In the genomic region with DNA sequence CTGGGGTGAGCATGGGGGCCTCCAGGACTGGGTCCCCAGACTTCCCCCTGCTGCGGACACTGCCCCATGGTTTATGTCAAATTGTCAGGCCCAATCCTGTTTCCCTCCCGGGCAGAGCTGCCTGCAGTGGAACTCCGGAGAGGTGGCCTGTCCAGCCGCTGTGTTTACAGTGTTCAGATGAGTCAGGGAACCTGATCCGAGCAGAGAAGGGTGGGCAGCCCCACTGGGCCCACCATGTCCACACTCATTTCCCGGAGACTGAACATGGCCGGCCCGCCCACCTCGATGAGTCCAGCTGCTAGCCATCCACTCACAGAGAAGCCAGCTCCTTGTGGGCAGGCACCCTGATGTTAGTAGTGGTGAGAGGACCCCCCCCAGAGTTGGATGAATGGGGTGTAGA, we compare ENCODE assay signal across 22 mouse cellular contexts. TPM values are rescaled to one million over a fixed set of nuclear protein-coding genes. Genes with fewer than 3 reads are reported as not detected.
A peak's percentile ranks its signal among the peaks of the same experiment; 100 is the strongest.
DNase-seq lines count a peak whose midpoint lies in the region; ATAC-seq and TF ChIP-seq lines count a peak whose summit lies in the region.
"Had no signal": no experiment of that assay in that cellular context is flagged by ENCODE, and none has a peak within 500 bp of the region (broad histone marks: within the 10 kb centered on the region; RNA-seq: fewer than 3 reads in every experiment).

No protein-coding gene starts in this region.

- no peaks in the 10 kb centered on the region for H3K27me3 ChIP-seq in kidney, embryonic 15.5 days
- H3K27me3 ChIP-seq in kidney, adult 2 months (replicated peaks; ENCODE audit: control insufficient read depth, insufficient read depth, low read length), result no peaks in the 10 kb centered on the region
- H3K27me3 ChIP-seq in lung, embryonic 14.5 days (ENCODE audit: insufficient read depth, low read length), result no peaks in the 10 kb centered on the region
- no peaks in the 10 kb centered on the region for H3K27me3 ChIP-seq in lung, postnatal 0 days (replicated peaks; ENCODE audit: insufficient read depth, low read length)
- H3K27me3 ChIP-seq in stomach, embryonic 15.5 days (replicated peaks), result no peaks in the 10 kb centered on the region
- H3K27me3 ChIP-seq in stomach, postnatal 0 days (ENCODE audit: control insufficient read depth, insufficient read depth, low read length), result no peaks in the 10 kb centered on the region
- H3K27me3 ChIP-seq: Patski had no signal

- no peak overlapping the region for H3K27ac ChIP-seq in kidney, embryonic 15.5 days
- H3K27ac ChIP-seq in kidney, adult 2 months (ENCODE audit: insufficient read depth, low read depth, low read length), result no peak overlapping the region
- no peak overlapping the region for H3K27ac ChIP-seq in lung, embryonic 14.5 days (ENCODE audit: low read depth)
- no peak overlapping the region for H3K27ac ChIP-seq in lung, postnatal 0 days (ENCODE audit: low read length)
- no peak overlapping the region for H3K27ac ChIP-seq in stomach, embryonic 15.5 days
- no peak overlapping the region for H3K27ac ChIP-seq in stomach, postnatal 0 days (replicated peaks)
- H3K27ac ChIP-seq: embryonic facial prominence, embryonic 12.5 days; forebrain, embryonic 15.5 days; heart, embryonic 13.5 days had no signal

- no peak for DNase-seq in kidney, adult 2 months
- peak; percentile 42 for DNase-seq in lung, embryonic 14.5 days
- no peak for DNase-seq in lung, postnatal 0 days (ENCODE audit: low spot score)
- DNase-seq in stomach, postnatal 0 days (ENCODE audit: low spot score), result no peak
- DNase-seq: adrenal gland, postnatal 14 days; cerebellum, adult 11-12 months; cerebellum, adult 9-10 months; cerebellum, postnatal 25 days; gastrocnemius, postnatal 36 days; heart, adult 11 months; heart, postnatal 36 days had no signal

- ATAC-seq in kidney, embryonic 15.5 days (replicated peaks; ENCODE audit: low FRiP score), result peak; percentile 50
- peak; percentile 63 for ATAC-seq in lung, embryonic 14.5 days (ENCODE audit: insufficient read depth)
- no peak for ATAC-seq in lung, postnatal 0 days
- ATAC-seq in stomach, embryonic 15.5 days (ENCODE audit: insufficient read depth, low FRiP score, low read depth), result 0 out of 2 replicates have a peak, but pooled peaks have one; percentile 13
- no peak for ATAC-seq in stomach, postnatal 0 days (ENCODE audit: low FRiP score, low TSS enrichment)
- ATAC-seq: activated CD4-positive, CD25-positive, alpha-beta regulatory T cell, adult 4 months; forebrain, embryonic 15.5 days; Patski had no signal

- H3K9me3 ChIP-seq in kidney, embryonic 15.5 days (replicated peaks), result no peaks in the 10 kb centered on the region
- H3K9me3 ChIP-seq in lung, embryonic 14.5 days (ENCODE audit: low read depth, low read length), result no peaks in the 10 kb centered on the region
- H3K9me3 ChIP-seq in lung, postnatal 0 days (ENCODE audit: low read length), result no peaks in the 10 kb centered on the region
- H3K9me3 ChIP-seq in stomach, embryonic 15.5 days, result no peaks in the 10 kb centered on the region
- no peaks in the 10 kb centered on the region for H3K9me3 ChIP-seq in stomach, postnatal 0 days (ENCODE audit: control insufficient read depth, low read length)
- H3K9me3 ChIP-seq: embryonic facial prominence, embryonic 12.5 days; forebrain, embryonic 15.5 days; heart, embryonic 13.5 days had no signal

- no peak for TF ChIP-seq EP300 in lung, postnatal 0 days (IDR thresholded peaks at IDR 0.05)
- TF ChIP-seq EP300 in stomach, postnatal 0 days (optimal IDR thresholded peaks at IDR 0.05), result no peak

- H3K4me2 ChIP-seq in kidney, embryonic 15.5 days, result no peak overlapping the region
- no peak overlapping the region for H3K4me2 ChIP-seq in lung, embryonic 14.5 days
- no peak overlapping the region for H3K4me2 ChIP-seq in lung, postnatal 0 days (replicated peaks; ENCODE audit: low read depth, low read length)
- H3K4me2 ChIP-seq in stomach, embryonic 15.5 days, result no peak overlapping the region
- no peak overlapping the region for H3K4me2 ChIP-seq in stomach, postnatal 0 days (replicated peaks; ENCODE audit: low read depth)
- H3K4me2 ChIP-seq: embryonic facial prominence, embryonic 12.5 days; forebrain, embryonic 15.5 days; heart, embryonic 13.5 days had no signal

- 39% methylated on average over 9 of the region's 9 CpGs for whole genome bisulfite sequencing in kidney, embryonic 15.5 days
- WGBS in kidney, adult 2 months, result 56% methylated on average over 9 of the region's 9 CpGs
- 33% methylated on average over 9 of the region's 9 CpGs for WGBS in lung, embryonic 14.5 days
- 40% methylated on average over 9 of the region's 9 CpGs for WGBS in lung, postnatal 0 days
- 36% methylated on average over 9 of the region's 9 CpGs for WGBS in stomach, embryonic 15.5 days
- WGBS in stomach, postnatal 0 days, result 45% methylated on average over 9 of the region's 9 CpGs

- no peak overlapping the region for H3K9ac ChIP-seq in kidney, embryonic 15.5 days
- H3K9ac ChIP-seq in lung, embryonic 14.5 days, result no peak overlapping the region
- no peak overlapping the region for H3K9ac ChIP-seq in lung, postnatal 0 days (replicated peaks; ENCODE audit: low read depth)
- no peak overlapping the region for H3K9ac ChIP-seq in stomach, embryonic 15.5 days
- no peak overlapping the region for H3K9ac ChIP-seq in stomach, postnatal 0 days (ENCODE audit: low read length)
- H3K9ac ChIP-seq: embryonic facial prominence, embryonic 12.5 days; forebrain, embryonic 15.5 days; heart, embryonic 13.5 days had no signal

- no peak overlapping the region for H3K4me3 ChIP-seq in kidney, embryonic 15.5 days (replicated peaks)
- no peak overlapping the region for H3K4me3 ChIP-seq in kidney, adult 2 months (ENCODE audit: insufficient read depth, low read depth, low read length)
- no peak overlapping the region for H3K4me3 ChIP-seq in lung, embryonic 14.5 days (ENCODE audit: low read depth, low read length)
- no peak overlapping the region for H3K4me3 ChIP-seq in lung, postnatal 0 days (ENCODE audit: low read depth, low read length)
- no peak overlapping the region for H3K4me3 ChIP-seq in stomach, embryonic 15.5 days (replicated peaks)
- no peak overlapping the region for H3K4me3 ChIP-seq in stomach, postnatal 0 days (ENCODE audit: low read depth, low read length)
- H3K4me3 ChIP-seq: embryonic facial prominence, embryonic 12.5 days; forebrain, embryonic 15.5 days; heart, embryonic 13.5 days had no signal

- H3K4me1 ChIP-seq in kidney, embryonic 15.5 days, result peaks cover 15% of the 10 kb centered on the region
- H3K4me1 ChIP-seq in kidney, adult 2 months (ENCODE audit: control insufficient read depth, insufficient read depth, low read length), result no peaks in the 10 kb centered on the region
- H3K4me1 ChIP-seq in lung, embryonic 14.5 days (ENCODE audit: insufficient read depth), result no peaks in the 10 kb centered on the region
- no peaks in the 10 kb centered on the region for H3K4me1 ChIP-seq in lung, postnatal 0 days (ENCODE audit: insufficient read depth, low read depth, low read length)
- no peaks in the 10 kb centered on the region for H3K4me1 ChIP-seq in stomach, embryonic 15.5 days
- no peaks in the 10 kb centered on the region for H3K4me1 ChIP-seq in stomach, postnatal 0 days (replicated peaks; ENCODE audit: control insufficient read depth, insufficient read depth)
- H3K4me1 ChIP-seq: forebrain, embryonic 15.5 days; heart, embryonic 13.5 days had no signal

- no peak for TF ChIP-seq POLR2A in kidney, adult 2 months (IDR thresholded peaks at IDR 0.05; ENCODE audit: low read depth, low read length)

- TF ChIP-seq CTCF in kidney, adult 2 months (conservative IDR thresholded peaks at IDR 0.05; ENCODE audit: insufficient read depth, insufficient read length, low read depth, low read length), result no peak
- no peak for TF ChIP-seq CTCF in lung, embryonic 14.5 days (IDR thresholded peaks at IDR 0.05; ENCODE audit: low read depth)
- TF ChIP-seq CTCF in lung, postnatal 0 days (IDR thresholded peaks at IDR 0.05), result no peak
- no peak for TF ChIP-seq CTCF in stomach, postnatal 0 days (IDR thresholded peaks at IDR 0.05; ENCODE audit: low read depth)

- no peaks in the 10 kb centered on the region for H3K36me3 ChIP-seq in kidney, embryonic 15.5 days
- H3K36me3 ChIP-seq in kidney, adult 2 months (ENCODE audit: control insufficient read depth, insufficient read depth, low read length), result no peaks in the 10 kb centered on the region
- no peaks in the 10 kb centered on the region for H3K36me3 ChIP-seq in lung, embryonic 14.5 days (ENCODE audit: insufficient read depth)
- H3K36me3 ChIP-seq in lung, postnatal 0 days (ENCODE audit: insufficient read depth, low read length), result no peaks in the 10 kb centered on the region
- no peaks in the 10 kb centered on the region for H3K36me3 ChIP-seq in stomach, embryonic 15.5 days
- H3K36me3 ChIP-seq in stomach, postnatal 0 days (ENCODE audit: control insufficient read depth, insufficient read depth, low read length), result no peaks in the 10 kb centered on the region
- H3K36me3 ChIP-seq: embryonic facial prominence, embryonic 12.5 days; forebrain, embryonic 15.5 days; heart, embryonic 13.5 days had no signal

RNA-seq across cellular contexts. Expression of gene Gm12830, which starts 29.9 kb away (rescaled TPM):
- 0.09 and 0.14 TPM in 2 replicates for polyA plus RNA-seq in kidney, embryonic 15.5 days (2015; fragmentation: Nextera tagmentation; extraction: Ambion mirVana)
- polyA plus RNA-seq in kidney, adult 2 months (2012; rRNA removed), result not detected in 2 replicates
- not detected in 2 replicates for polyA plus RNA-seq in lung, embryonic 14.5 days (2014; fragmentation: Nextera tagmentation; extraction: Ambion mirVana)
- not detected in 2 replicates for polyA plus RNA-seq in lung, postnatal 0 days (2015; fragmentation: Nextera tagmentation; extraction: Ambion mirVana)
- not detected in 2 replicates for polyA plus RNA-seq in stomach, embryonic 15.5 days (2015; fragmentation: Nextera tagmentation; extraction: Ambion mirVana)
- polyA plus RNA-seq in stomach, postnatal 0 days (2015; fragmentation: Nextera tagmentation; extraction: Ambion mirVana), result not detected in 2 replicates
- polyA plus RNA-seq: activated CD4-positive, CD25-positive, alpha-beta regulatory T cell, adult 4 months; cortical plate, adult 2 months; embryonic facial prominence, embryonic 12.5 days; forebrain, embryonic 11.5 days; forebrain, embryonic 15.5 days; heart, embryonic 13.5 days; heart, postnatal 0 days; hindbrain, embryonic 11.5 days; Patski had no signal

Comparison
In these comparisons a context has a peak if more than half of its experiments do, and no peak if none do; other contexts are left out.
1. ATAC-seq: peak in kidney, embryonic 15.5 days (single experiment), lung, embryonic 14.5 days (single experiment) and stomach, embryonic 15.5 days (single experiment); none in lung, postnatal 0 days (single experiment) and stomach, postnatal 0 days (single experiment).